Mouse (Mus musculus) Patski (cell line): Measurements from ENCODE around the gene Gm20388. TPM values are rescaled to one million over a fixed set of nuclear protein-coding genes. Genes with fewer than 3 reads are reported as not detected.

ENCODE experiments used
- ATAC-seq: fragments of 100-300 bp; one replicate; pipeline ENCODE4 v1.8.0; 2021
- CTCF ChIA-PET: fragments of 350-600 bp; sonication (Branson Sonifier 250); formaldehyde crosslinking; loops from one replicate; lab custom pipeline; 2022; ENCODE audit warnings: inconsistent platforms; lab: Charles Lee
- POLR2A ChIA-PET: fragments of 350-600 bp; sonication (Branson Sonifier 250); formaldehyde crosslinking; loops from one replicate; lab custom pipeline; 2022; ENCODE audit warnings: antibody characterized with exemption, inconsistent platforms; lab: Charles Lee
- DNase-seq: peaks from one replicate; pipeline ENCODE4 v3.0.0-alpha.2; 2011; ENCODE audit warnings: low read depth, low spot score
- H3K27me3 ChIP-seq: fragments of 371-371 bp; one replicate; pipeline ENCODE4 v1.5.1; 2021
- CTCF ChIP-seq: fragments of 100-300 bp; IDR thresholded peaks from one replicate; pipeline ENCODE4 v1.5.1; 2021
- in situ Hi-C: fragments of 300-500 bp; cut with MboI; formaldehyde crosslinking; loops from 3 replicates; pipeline ENCODE4 v1.11.1; 2018; ENCODE audit warnings: low pct_unique_long_range_greater_than_20kb, mixed read lengths
- polyA plus RNA-seq: library from polyadenylated mRNA; unstranded; gene quantifications from one replicate; pipeline ENCODE4 v1.2.3, GENCODE M21; 2021

Gene Gm20388
- polyA plus RNA-seq, 1 experiment from 2014 or later, result 86.7 TPM

DNA sequence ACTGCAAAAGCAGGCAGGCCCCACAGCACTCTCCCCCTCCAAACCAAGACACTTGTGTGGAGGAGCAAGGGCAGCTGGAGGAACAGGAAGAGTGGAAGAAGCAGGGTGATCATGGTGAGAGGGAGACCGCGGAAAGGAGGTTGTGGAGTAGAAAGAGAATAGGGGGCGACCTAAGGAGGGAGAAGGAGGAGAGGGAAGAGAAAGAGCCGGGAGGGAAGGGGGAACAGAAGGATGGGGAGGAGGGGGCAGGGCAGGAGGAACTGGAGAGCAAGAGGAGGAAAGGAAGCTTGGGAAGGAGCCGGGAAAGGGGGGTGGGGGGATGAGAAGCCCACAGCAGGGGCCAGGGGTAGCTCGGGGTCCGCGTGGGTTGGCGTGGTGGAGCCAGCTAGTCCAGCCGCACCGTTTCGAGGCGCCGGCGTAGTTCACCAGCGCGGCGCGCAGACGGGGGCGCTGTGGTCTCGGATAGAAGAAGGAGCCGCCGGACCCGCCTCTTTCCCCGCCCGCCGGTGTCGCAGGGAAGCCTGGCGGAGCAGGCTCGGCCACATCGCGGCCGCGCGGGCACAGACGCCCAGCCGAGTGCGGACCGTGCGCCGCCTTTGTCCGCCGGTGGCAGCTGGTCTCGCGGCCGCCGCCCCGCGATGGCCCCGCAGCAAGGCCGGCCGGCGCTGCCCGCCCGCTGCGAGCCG, 3742.8 kb downstream of the Gm20388 start, which contains the start of gene Rhou:
Rhou (plus strand) TSS at position 622 of the 686 bp plus-strand sequence.
- ATAC-seq, result peak; percentile 78
- ChIA-PET POLR2A (interaction anchor here (0.8 to 2.9 kb wide), 10 partner anchors 9 to 133 kb away, joined by 3 to 12 read pairs (median 4); no protein-coding TSS in a partner anchor), CTCF (interaction anchor here (1.0 to 7.2 kb wide), 14 partner anchors 10 to 131 kb away, joined by 3 to 37 read pairs (median 12); no protein-coding TSS in a partner anchor)

GRCm38 (mm10) chr8:123653994-123654569, 3743.4 kb downstream of the Gm20388 start:
- in situ Hi-C loops, result loop anchor here (5.0 kb wide), 2 partner anchors 73 to 113 kb away; no protein-coding TSS in a partner anchor
- ATAC-seq (peak; percentile 40), DNase-seq (no peak)
- no peaks in the 10 kb centered on the region for H3K27me3 ChIP-seq
- POLR2A ChIA-PET, result interaction anchor here (0.7 to 2.9 kb wide), 11 partner anchors 8 to 213 kb away, joined by 3 to 12 read pairs (median 5); no protein-coding TSS in a partner anchor
- TF ChIP-seq CTCF, result no peak
- CTCF ChIA-PET, result interaction anchor here (0.9 to 7.2 kb wide), 11 partner anchors 10 to 131 kb away, joined by 3 to 37 read pairs (median 13); no protein-coding TSS in a partner anchor

More for the DNA sequence above, 3742.8 kb downstream of the Gm20388 start, which contains the start of gene Rhou:
- TF ChIP-seq CTCF, result peak; percentile 100
- no peaks in the 10 kb centered on the region for H3K27me3 ChIP-seq
- no peak for DNase-seq
- in situ Hi-C loops, result loop anchor here (5.0 kb wide), 2 partner anchors 74 to 114 kb away; no protein-coding TSS in a partner anchor

- in situ Hi-C loops, result loop anchor here (5.0 kb wide), 2 partner anchors 73 to 113 kb away; no protein-coding TSS in a partner anchor
- ChIA-PET CTCF (interaction anchor here (0.9 to 7.2 kb wide), 8 partner anchors 11 to 130 kb away, joined by 3 to 37 read pairs (median 19); no protein-coding TSS in a partner anchor), POLR2A (interaction anchor here (0.7 to 2.9 kb wide), 7 partner anchors 10 to 213 kb away, joined by 3 to 12 read pairs (median 6); no protein-coding TSS in a partner anchor)
- no peaks in the 10 kb centered on the region for H3K27me3 ChIP-seq
- TF ChIP-seq CTCF, result no peak
- ATAC-seq (no peak), DNase-seq (no peak)
These were observed 3744.1 kb downstream of the Gm20388 start for GRCm38 (mm10) chr8:123654763-123655162.

DNA sequence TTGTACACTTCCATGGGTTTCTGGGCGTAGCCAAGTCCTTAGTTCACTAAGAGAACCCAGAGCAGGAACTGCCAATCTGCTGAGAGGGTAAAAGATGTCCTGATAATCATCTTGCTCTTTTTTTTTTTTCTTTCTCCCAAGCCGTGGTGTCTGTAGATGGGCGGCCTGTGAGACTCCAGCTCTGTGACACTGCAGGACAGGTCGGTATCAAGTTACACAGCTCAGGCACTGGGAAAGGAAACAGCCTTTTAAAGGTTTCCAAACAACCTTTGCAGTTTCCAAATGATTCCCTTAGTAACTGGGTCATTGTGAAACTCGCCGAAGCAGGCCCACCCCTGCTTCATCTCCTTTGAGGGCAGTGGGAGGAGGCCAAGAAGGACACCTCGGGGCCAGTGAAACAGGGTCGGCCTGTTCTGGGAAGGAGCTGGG, 3744.7 kb downstream of the Gm20388 start:
- no peak for TF ChIP-seq CTCF
- ATAC-seq, result no peak
- in situ Hi-C loops, result no loop called here
- no peak for DNase-seq
- H3K27me3 ChIP-seq, result no peaks in the 10 kb centered on the region
- ChIA-PET CTCF (interaction anchor here (1.2 to 7.2 kb wide), 7 partner anchors 62 to 129 kb away, joined by 3 to 37 read pairs (median 12); no protein-coding TSS in a partner anchor), POLR2A (interaction anchor here (0.8 to 2.9 kb wide), 6 partner anchors 12 to 112 kb away, joined by 3 to 12 read pairs (median 8); no protein-coding TSS in a partner anchor)

GRCm38 (mm10) chr8:123657826-123658225, 3747.2 kb downstream of the Gm20388 start:
- TF ChIP-seq CTCF, result no peak
- H3K27me3 ChIP-seq, result no peaks in the 10 kb centered on the region
- POLR2A ChIA-PET, result no interaction called here
- CTCF ChIA-PET, result interaction anchor here (2.4 kb wide), 1 partner anchor 111 kb away, joined by 12 read pairs; no protein-coding TSS in a partner anchor
- in situ Hi-C loops, result no loop called here
- ATAC-seq (no peak), DNase-seq (no peak)

GRCm38 (mm10) chr8:123659469-123660057, 3748.9 kb downstream of the Gm20388 start:
- H3K27me3 ChIP-seq, result no peaks in the 10 kb centered on the region
- ATAC-seq (no peak), DNase-seq (no peak)
- in situ Hi-C loops, result no loop called here
- CTCF ChIA-PET, result interaction anchor here (1.9 kb wide), 1 partner anchor 71 kb away, joined by 4 read pairs; no protein-coding TSS in a partner anchor
- POLR2A ChIA-PET, result no interaction called here
- TF ChIP-seq CTCF, result no peak

GRCm38 (mm10) chr8:123661515-123661914, 3750.9 kb downstream of the Gm20388 start:
- CTCF ChIA-PET, result interaction anchor here (1.9 to 2.1 kb wide), 3 partner anchors 10 to 107 kb away, joined by 4 to 6 read pairs (median 4); no protein-coding TSS in a partner anchor
- no peak for TF ChIP-seq CTCF
- no peaks in the 10 kb centered on the region for H3K27me3 ChIP-seq
- POLR2A ChIA-PET, result interaction anchor here (0.9 to 1.8 kb wide), 2 partner anchors 8 to 107 kb away, joined by 3 to 5 read pairs; partner anchors contain the start of gene Rhou
- DNase-seq (no peak), ATAC-seq (no peak)
- in situ Hi-C loops, result no loop called here

GRCm38 (mm10) chr8:123665580-123665979, 3754.9 kb downstream of the Gm20388 start:
- H3K27me3 ChIP-seq, result no peaks in the 10 kb centered on the region
- ChIA-PET CTCF (interaction anchor here (1.4 kb wide), 1 partner anchor 12 kb away, joined by 4 read pairs; no protein-coding TSS in a partner anchor), POLR2A (interaction anchor here (0.8 to 1.3 kb wide), 2 partner anchors 8 to 11 kb away, joined by 3 read pairs; no protein-coding TSS in a partner anchor)
- no peak for TF ChIP-seq CTCF
- in situ Hi-C loops, result no loop called here
- no peak for DNase-seq
- no peak for ATAC-seq

DNA sequence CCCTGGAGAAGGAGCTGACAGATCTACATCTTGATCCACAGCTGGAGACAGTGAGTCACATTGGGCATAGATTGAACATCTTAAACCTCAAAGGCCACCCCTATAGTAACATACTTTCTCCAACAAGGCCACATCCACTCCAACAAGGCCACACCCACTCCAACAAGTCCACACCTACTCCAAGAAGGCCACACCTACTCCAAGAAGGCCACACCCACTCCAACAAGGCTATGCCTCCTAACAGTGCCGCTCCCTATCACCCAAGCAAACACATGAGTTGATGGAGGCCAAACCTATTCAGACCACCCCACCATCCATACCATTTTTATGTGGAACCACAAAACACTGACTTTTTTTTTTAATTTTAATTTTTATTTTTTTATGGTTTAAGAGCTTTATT, 3756.2 kb downstream of the Gm20388 start:
- ATAC-seq (no peak), DNase-seq (no peak)
- in situ Hi-C loops, result no loop called here
- CTCF ChIA-PET, result interaction anchor here (0.8 to 2.0 kb wide), 4 partner anchors 10 to 102 kb away, joined by 3 to 5 read pairs (median 4); no protein-coding TSS in a partner anchor
- no peaks in the 10 kb centered on the region for H3K27me3 ChIP-seq
- TF ChIP-seq CTCF, result no peak
- POLR2A ChIA-PET, result interaction anchor here (1.5 kb wide), 1 partner anchor 11 kb away, joined by 3 read pairs; no protein-coding TSS in a partner anchor
